Mouse (Mus musculus) kidney, adult 8-10 months (tissue): ENCODE data around the gene Ino80b.
"Not testable (repeated sequence)": the region's sequence is repeated elsewhere in the genome, so short reads cannot be mapped to it uniquely, and the experiment has no call there.

ENCODE experiments used
- DNase-seq, 2 experiments: peaks; one replicate each; pipeline ENCODE4 v3.0.0; 2022

Ino80b gene

DNA sequence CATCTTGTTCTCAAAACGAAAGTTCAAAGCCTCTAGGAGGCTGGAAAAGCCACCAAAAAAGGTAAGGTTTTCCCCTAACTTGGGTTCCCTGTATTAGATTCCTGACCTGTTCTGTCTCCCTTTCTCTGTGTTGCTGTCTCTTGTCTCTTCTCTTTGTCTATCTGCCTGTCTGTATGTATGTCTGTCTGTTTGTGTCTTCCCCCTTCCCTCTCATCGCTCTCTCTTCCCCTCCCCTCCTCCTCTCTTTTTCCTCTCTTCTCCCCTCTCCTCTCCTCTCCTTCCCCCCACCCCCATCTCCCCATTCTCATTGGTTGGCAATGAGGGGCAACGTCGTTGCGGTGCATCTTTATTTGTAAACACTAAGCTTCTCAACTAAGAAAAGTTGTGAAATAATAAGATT lies at the start of gene Ino80b:
TSS of gene Ino80b (minus strand) at position 101 of the 400 bp plus-strand sequence.
- no peak for DNase-seq

DNA sequence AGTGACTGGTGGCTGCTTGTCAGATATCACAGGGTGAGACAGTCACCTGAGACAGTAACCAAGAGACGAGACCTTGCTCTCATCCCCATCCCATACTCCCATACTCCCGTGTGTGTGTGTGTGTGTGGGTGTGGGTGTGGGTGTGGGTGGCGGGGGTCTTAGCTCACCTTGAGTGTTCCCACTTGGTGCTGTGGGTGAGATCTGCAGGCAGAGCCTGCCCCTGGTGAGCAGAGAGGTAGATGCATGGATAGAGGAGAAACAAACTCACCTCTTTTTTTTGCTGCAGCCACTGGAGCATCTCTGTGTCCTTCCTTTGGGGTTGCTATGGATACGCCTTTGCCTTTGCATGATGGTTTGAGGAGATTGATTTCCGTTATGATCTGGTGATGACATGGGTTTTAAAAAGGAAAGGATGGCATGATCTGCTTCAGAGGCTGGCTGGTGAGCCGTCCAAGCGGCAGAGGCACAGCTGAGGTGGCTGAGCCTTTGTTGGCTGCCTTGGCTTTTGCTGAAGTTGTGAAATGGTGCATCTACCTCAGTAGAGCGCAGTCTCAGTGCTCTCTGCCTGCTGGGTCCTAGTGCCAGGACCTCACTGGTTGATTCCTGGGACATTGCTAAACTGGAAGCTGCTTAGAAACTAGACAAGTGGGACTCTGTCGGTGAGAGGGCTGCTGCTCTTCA lies 47.1 kb upstream of the Ino80b start:
- no peak for DNase-seq

DNA sequence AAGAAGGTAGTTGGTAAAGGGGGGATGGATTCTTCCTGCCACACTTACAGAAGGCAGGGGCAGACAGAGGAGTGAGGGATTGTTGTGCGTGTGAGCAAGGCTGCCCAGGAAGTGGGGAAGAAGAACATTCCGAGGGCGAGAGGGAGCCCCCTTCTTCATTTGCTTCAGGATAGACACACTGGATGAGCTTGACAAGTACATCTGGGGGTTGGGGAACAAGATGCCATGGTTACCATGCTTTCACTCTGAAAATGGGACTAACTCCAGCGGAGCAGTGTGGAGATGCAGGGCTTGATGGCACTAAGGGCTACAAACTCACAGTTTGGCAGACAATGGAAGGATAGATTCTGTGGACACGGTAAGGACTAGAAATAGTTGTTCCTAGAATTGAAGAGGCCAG lies 45.8 kb upstream of the Ino80b start:
- no peak for DNase-seq

DNA sequence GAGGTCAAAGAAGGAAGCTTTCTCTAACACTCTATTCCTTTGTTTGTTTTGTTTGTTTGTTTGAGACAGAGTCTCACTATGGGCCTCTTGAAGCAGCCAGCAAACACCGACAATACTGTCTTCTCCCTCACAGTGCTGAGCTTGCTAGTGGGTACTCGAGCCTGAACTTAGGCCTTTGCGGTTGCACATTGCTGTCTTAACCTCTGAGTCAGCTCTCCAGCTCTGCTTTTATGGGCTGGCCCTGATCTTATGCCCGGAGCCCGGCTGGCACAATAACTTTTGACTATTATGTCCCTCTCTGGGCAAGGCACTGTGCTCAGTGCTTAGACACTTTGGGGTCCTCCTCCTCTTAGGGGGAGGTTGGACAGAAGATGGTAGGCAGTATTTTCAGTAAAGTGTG lies 44.6 kb upstream of the Ino80b start:
- DNase-seq = peak; percentile 50 to 56

DNA sequence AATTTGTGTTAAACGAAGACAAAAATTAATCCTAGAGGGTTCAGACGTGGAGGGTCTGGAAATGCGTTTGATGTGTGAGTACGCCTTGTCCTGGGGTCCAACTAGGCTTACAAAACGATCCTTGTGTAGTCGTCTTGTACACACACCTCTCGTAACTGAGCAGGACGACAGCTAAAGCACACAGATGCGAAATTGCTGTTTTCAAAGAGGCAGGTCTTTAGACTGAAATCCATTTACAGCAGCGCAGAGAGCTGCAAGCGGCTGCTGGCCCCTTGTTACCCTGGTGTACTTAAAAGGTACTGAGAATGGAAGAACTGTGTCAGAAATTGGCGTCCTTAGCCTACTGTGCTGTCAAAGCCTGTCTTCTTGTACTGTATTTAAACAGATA lies 41.0 kb upstream of the Ino80b start:
- no peak for DNase-seq

DNA sequence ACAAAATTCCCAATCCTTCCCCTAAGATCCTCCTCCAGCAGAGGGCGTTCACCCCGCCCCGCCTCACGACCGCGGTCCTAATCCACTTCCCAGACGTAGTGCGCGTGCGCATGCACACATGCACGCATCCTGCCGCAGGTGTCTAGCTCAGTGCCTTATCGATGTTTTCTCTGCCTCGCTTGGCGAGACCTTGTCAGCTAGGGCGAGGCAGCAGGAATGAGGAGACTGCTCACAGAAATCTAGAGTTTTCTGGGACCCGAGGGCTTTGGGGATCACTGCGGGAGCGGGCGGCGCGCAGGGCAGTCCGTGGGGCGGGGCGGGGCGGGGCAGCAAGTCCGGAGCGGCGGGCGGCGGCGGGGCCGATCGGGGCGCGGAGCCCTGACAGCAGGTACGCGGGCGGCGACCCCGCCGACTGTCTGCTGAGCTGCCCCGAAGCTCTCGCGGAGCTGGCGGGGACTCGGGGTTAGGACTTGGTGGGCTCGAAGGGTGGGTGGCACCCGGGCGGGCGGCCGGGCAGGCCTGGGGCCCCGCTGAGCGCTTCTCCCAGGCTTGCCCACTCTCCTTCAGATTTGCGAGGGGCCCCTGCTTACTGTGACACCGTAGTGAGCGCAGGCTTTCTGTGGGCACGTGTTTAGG lies 40.5 kb upstream of the Ino80b start, which contains the start of gene Dctn1:
TSS of gene Dctn1 (plus strand) at position 314 of the 636 bp plus-strand sequence.
- DNase-seq = peak; percentile 93 to 95

DNA sequence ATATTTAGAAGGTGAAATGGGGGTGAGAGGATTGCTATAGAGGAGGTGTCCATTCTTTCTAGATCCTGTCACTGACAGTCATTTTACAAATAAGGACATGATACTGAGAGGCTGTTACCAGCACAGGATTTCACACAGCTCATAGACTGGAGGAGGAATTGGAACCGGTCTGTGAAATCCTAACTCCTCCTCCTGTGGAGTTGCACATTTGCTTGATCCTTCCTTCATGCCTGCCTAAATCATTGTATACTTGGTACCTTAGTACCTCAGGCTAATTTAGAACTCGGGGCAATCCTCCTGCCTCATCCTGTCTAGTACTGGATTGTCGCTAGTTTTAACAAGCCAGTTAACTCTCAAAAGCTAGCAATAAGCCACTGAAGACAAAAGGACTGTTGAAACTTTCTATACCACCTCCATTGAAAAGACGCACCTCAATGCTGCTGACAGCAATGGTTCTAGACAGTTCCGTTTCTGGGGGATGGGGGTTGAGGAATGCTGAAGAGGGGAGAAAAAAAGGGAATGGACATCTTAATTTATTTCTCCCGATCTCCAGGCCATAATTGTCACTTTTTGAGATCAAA lies 39.9 kb upstream of the Ino80b start:
- no peak for DNase-seq

DNA sequence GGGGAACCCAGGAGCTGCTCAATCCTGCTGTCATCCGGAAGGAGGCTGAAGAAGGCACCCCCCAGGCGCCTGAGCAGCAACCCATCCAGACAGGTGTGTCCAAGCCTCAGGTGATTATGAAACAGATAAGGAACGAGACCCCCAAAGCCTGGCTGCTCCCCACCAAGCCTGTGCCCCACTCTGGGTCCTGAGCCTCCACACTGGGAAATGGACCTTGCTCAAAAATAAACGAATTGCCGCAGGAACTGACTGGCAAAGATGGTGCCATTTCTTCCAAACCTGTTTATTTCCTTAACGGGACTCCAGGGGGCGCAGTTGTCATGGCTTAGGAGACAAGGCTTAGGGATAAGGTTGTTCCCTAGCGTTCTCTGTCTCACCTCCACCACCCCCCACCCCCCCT lies 37.5 kb upstream of the Ino80b start:
- peak; percentile 67 to 79 for DNase-seq

DNA sequence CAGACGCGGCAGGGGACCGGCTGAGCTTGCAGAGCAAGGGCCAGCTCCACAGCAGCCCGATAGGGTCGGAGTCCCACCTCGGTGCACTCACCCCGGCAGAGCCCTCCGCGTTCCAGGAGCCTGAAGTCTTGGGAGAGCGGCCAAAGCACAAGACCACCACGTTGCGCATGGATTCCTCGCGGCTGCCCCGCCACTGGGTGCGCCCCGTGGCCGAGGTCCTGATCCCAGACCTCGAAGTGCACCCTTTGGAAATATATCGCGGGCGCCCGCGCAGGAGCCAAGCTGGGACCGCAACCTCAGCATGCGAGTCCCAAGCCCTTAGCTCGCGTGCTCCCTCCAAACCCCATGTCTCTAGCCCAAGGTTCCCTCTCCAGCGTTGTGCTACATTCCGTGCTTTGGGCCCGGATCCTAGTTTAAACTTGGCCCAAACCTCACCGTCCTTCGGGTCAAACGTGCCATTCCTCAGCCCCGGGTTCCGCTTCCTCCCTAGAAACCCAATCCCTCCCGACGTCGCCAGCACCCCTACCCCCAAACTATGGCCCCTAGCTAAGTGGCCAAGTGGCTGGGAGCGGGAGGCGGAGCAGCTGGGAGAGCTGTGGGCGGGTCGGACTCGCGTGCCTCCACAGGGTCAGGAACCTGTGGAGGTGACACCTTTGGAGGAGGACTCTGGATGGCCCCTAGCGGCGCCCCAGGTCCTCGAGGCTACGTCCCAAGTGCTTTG lies 36.9 kb upstream of the Ino80b start:
- peak; percentile 72 to 75 for DNase-seq

DNA sequence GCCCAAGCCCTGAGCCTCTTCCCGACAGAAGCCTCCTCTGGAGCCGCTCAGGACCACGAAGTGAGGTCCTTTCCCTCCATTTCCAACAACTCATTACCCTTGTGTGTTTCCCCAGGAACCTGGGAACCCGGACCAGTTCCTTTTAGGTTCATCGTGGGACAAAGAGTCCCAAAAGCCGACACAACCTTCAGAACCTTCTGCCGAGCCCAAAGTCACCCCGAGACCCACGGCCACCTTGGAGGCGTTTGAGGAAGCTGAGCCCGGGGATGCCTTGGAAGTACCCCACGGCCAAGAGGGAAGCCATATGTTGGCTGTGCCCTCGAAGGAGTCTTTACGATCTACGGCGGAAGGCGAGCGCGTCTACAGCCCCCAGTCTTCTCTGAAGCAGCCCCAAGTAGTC lies 36.2 kb upstream of the Ino80b start:
- DNase-seq = no peak

DNA sequence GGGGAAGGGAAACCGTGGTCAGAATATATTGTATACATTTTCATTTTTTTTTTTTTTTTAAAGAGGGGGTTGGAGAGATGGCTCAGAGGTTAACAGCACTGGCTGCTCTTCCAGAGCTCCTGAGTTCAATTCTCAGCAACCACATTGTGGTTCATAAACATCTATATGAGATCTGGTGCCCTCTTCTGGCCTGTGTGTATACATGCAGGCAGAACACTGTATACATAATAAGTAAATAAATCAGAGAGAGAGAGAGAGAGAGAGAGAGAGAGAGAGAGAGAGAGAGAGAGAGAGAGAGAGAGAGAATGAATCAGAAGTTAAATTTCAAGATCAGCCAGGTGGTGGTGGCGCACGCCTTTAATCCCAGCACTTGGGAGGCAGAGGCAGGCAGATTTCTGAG lies 34.2 kb upstream of the Ino80b start:
- not testable (repeated sequence) for DNase-seq

DNA sequence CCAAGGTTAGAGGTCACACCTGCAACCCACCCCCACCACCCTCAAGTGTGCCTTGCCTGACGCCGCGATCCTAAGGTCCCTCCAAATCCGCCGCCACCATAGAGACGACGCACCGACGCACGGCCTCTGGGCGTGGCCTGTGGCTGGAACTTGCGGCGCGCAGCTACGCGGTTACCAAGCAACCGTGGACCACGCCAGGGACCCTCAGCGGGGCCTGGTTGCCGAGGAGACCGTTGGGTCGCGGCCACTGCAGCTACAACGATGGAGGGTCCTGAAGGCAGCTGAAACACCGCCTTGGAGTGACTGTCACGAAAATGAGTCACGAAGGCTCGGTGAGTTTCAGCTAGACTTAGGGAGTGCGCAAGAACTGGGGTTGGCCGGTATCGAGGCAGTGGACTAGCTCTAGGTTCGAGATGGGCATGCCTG lies 31.0 kb upstream of the Ino80b start, which contains the start of the genes Wdr54 and 1700003E16Rik:
TSS of gene Wdr54 (minus strand) at position 139 of the 426 bp plus-strand sequence.
TSS of gene 1700003E16Rik (plus strand) at position 146 of the 426 bp plus-strand sequence.
- peak in 1 of 2 experiments; percentile 45 for DNase-seq

DNA sequence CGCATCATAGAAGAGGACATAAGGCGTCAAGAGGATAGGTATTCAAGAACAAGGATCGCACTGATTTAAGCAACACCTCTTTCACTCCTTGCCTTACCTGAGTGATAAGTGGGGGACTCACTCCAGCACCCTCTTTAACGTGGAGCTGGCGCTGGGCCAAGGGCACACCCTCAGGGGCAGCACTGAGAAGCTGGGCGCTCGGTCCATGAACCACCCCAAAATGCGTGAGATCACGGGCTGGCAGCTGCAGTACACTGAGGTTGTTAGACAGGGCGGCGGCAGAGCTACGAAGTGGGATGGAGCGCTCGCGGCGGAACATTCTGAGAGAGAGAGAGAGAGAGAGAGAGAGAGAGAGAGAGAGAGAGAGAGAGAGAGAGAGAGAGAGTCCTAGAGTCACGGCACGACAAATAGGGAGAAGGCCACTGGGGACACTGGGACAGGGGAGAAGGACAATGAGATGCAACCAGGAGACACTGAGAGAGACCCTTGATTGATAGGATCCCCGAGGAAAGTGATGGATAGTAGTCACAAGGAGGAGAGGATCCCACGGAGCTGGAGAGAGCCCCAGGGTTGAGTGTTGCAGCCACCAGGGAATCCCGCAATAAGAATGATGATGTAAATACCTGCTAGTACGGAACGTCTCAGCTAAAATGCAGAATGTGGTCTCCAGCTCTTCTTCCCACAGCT lies 30.5 kb upstream of the Ino80b start:
- DNase-seq = no peak

DNA sequence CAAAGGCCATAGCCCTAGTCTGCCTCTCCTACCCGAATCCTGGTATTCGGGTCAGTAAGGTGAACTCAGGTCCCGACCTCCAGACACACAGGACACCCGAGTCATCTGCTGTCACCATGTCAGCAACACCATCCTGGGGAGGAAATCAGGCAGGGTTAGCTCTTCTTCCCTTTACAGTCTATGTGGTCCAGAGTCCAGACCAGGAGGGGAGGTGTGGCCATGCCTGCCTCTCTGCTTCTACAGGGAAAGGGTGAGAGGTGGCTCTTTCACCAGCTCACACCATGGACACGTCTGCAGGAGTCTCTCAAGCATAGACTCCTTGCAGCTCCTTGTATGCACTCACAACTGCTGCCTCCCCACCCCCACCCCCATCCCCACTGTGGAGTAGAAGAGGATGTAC lies 28.3 kb upstream of the Ino80b start:
- no peak for DNase-seq

DNA sequence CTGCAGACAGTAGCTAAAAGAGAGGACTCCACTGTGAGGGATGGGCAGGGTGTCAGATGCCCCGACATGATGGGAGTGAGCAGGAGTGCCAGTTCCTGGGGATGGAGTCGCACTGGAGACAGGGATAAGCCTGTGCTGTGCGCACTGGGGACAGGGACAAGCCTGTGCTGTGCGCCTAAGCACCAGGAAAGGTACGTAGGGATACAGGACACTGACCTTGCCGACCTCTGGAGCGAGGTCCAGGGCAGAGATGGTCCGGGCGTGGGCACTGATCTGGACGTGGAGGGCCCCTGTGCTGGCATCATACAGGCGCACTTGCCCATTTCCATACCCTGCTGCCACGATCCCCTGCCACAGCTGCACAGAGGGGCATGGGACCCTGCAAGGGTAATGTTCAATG lies 27.8 kb upstream of the Ino80b start:
- DNase-seq = no peak

DNA sequence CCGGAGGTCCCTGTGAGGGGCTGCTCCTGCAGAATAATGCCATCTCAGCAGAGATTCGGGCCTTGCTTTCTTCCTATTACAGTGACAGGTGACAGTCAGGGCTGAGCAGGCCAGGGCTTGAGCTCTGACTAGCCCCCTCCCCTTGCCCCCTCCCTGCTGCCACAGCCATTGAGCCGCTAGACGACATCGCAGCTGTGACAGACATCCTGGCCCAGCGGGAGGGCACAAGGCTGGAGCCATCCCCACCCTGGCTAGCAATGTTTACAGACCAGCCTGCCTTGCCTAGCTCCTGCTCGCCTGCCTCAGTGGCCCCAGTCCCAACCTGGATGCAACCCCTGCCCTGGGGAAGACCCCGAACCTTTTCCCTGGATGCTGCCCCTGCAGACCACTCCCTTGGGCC lies 26.5 kb upstream of the Ino80b start:
- DNase-seq = no peak

DNA sequence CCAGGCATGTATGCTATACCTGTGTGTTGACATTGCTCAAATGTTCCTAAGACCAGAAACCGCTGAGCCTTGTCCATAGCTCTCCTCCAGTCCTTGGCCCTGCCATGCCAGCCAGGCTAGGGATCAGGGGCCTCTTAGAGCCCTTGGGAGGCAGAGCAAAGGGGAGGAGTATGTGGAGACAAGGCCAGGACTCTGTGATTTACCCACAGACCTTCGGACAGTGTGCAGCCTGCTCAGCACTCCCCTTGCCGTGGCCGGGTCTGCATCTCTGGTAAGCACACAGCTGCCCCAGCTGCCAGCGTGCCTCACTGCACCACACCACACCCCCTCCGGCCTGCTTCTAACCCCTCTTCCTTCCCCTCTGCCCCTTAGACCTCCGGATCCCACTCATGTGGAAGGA lies 22.0 kb upstream of the Ino80b start:
- no peak for DNase-seq

DNA sequence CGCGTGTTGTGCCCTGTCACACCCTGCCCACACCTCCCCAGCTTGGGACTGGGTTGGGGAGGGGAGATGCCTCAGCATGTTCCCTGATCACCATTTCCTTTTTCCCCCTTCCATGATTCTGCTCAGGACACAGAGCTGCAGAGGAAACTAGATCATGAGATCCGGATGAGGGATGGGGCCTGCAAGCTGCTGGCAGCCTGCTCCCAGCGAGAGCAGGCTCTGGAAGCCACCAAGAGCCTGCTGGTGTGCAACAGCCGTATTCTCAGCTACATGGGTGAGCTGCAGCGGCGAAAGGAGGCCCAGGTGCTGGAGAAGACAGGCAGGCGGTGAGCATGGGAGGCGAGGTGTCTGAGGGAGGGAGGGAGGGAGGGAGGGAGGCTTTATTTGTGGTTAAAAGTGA lies 20.6 kb upstream of the Ino80b start:
- no peak for DNase-seq

DNA sequence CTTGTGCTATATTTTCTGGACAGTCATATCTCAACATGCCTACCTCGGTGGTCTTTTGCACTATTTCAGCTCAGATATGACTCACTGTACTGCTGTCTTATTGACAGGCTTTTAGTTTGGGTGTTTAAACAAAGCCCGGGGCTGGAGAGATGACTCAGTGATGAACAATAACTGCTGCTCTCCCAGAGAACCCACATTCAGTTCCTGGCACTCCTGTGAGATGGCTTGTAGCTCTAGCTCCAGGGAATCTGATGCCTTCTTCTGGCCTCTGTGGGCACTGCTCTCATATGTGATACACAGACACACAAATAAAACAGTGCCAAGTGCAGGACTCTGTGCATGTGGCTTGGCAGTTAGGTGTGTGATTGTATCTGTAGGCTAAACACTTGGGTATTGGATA lies 20.0 kb upstream of the Ino80b start:
- no peak for DNase-seq

DNA sequence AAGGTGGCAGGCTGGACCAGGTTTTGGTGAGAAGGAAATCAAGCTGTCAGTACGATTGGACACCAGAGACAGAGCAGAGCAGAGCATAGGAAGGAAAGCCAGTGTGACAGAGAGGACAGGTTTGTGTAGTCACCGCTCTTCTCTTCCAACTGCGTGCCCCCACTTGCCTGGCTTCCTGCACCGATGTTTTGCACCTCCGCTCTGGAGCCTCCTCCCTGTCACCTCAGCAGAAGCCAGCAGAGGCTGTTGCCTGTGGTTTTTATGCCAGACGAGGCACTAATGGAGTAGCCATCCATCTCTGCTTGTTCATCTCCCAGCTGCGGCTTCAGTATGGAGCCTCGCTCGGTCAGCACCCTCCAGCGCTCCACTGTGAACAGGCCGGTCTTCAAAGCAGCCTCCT lies 17.7 kb upstream of the Ino80b start:
- no peak for DNase-seq

DNA sequence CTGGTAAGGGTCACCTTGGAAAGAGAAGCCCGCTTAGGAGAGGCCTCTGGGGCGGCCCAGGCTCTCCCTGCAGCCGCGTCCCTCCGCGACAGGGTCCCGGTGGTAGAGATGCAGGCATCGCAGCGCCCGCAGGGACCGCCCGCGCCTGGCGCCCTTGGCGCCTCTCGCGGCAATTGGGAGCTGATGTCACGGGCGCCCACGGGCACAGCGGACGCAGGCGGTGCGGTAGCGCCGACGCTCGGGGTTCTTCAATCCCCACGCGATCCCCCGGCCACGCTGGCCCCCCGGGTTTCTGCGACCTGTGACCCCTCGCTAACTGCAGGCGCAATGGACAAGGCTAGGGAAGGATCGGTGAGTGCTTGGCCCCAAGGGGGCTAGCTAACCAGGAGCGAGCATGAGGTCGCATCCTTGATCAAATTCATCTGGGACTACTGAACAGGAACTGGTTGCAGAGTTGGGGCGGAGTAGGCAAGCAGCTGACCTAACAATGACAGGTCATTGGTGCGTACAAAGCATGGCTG lies 17.0 kb upstream of the Ino80b start:
- no peak for DNase-seq

DNA sequence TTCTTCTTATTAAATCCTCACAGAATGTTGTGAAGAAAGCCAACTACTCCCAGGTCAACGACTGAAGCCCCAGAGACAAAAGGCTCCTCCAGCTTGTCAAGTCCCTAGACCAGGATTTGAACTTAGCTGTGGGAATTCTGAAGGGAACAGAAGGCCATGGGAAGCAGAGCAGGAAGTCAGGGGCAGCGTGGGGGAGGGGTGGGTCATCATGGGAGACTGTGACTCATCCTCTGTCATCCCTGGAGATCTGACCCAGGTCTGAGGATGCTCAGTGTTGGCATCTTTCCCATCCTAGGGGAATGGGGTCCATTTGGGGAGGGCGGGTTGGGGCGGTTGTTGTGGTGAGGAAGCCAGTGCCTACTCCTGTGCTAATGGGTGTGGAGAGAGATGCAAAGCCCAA lies 16.4 kb upstream of the Ino80b start:
- DNase-seq = no peak

DNA sequence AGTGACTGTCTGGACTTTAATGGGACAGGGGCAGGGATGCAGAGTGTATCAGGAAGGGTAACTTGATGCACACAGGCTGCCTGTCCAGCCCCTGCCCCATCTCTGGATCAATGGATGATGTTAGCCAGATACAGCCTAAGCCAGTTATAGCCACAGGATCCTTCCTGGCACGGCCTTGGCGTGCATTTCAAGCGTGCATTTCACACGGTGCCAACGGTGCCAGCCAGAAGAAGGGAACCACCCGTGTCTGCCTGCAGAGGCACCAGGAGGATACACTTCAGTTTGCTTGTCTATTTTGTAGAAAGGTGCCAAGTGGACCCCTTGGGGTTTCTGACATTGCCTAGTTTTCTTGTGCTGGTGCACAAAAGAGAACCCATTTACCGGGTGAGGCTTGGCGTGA lies 14.8 kb upstream of the Ino80b start:
- DNase-seq = no peak
